Mouse (Mus musculus) limb, embryonic 15.5 days (tissue): ENCODE measurements around the gene Jak1. TPM values are rescaled to one million over a fixed set of nuclear protein-coding genes. Genes with fewer than 3 reads are reported as not detected.

Experiments
- ATAC-seq: fragments of 200-750 bp; cut with Nextera tagmentation; 2 replicates; pipeline ENCODE4 v1.8.0; 2017; ENCODE audit warnings: low read depth, moderate TSS enrichment; ENCODE audit not compliant: insufficient number of reproducible peaks, low FRiP score, low TSS enrichment
- H3K27ac ChIP-seq: fragments of 300-500 bp; sonication (generic); 2 replicates; pipeline ENCODE4 v1.5.1; 2015; ENCODE audit warnings: moderate library complexity, mild to moderate bottlenecking, inconsistent platforms
- H3K27me3 ChIP-seq: fragments of 300-500 bp; sonication (generic); 2 replicates; pipeline ENCODE4 v1.6.1; 2015; ENCODE audit warnings: inconsistent platforms
- H3K36me3 ChIP-seq: fragments of 300-500 bp; sonication (generic); 2 replicates; pipeline ENCODE4 v1.6.1; 2015; ENCODE audit warnings: inconsistent platforms
- H3K4me1 ChIP-seq: fragments of 300-500 bp; sonication (generic); 2 replicates; pipeline ENCODE4 v1.6.1; 2015; ENCODE audit warnings: inconsistent platforms
- H3K4me2 ChIP-seq: fragments of 300-500 bp; sonication (generic); 2 replicates; pipeline ENCODE4 v1.6.1; 2015; ENCODE audit warnings: mild to moderate bottlenecking, inconsistent platforms
- H3K4me3 ChIP-seq: fragments of 300-500 bp; sonication (generic); 2 replicates; pipeline ENCODE4 v1.5.1; 2015; ENCODE audit warnings: mild to moderate bottlenecking, inconsistent platforms
- H3K9ac ChIP-seq: fragments of 300-500 bp; sonication (generic); 2 replicates; pipeline ENCODE4 v1.6.1; 2015; ENCODE audit warnings: inconsistent platforms
- H3K9me3 ChIP-seq: fragments of 300-500 bp; sonication (generic); 2 replicates; pipeline ENCODE4 v1.6.1; 2016; ENCODE audit warnings: inconsistent platforms
- WGBS: fragments of 180-500 bp; shearing (Covaris S2); methylation state at CpG from one replicate; pipeline ENCODE4 v1.1.7; 2015; 5-methylcytosine and 5-hydroxymethylcytosine counted together
- polyA plus RNA-seq: library from polyadenylated mRNA; unstranded; fragments of >200 nt; fragmentation: Nextera tagmentation; extraction: Ambion mirVana; gene quantifications from 2 replicates; pipeline ENCODE4 v1.2.1, GENCODE M21; 2015

Jak1 gene
- polyA plus RNA-seq, 1 experiment from 2014 or later, result 99.9 TPM

GRCm38 (mm10) chr4:101199433-101200081, 65.5 kb downstream of the Jak1 start:
- no peak overlapping the region for H3K27ac ChIP-seq
- H3K9me3 ChIP-seq, result no peaks in the 10 kb centered on the region
- no peaks in the 10 kb centered on the region for H3K27me3 ChIP-seq
- H3K36me3 ChIP-seq, result no peaks in the 10 kb centered on the region
- H3K4me3 ChIP-seq, result no peak overlapping the region
- WGBS, result 90% methylated on average over 8 of the region's 8 CpGs
- no peak overlapping the region for H3K4me2 ChIP-seq
- no peak for ATAC-seq
- H3K4me1 ChIP-seq, result peaks cover 12% of the 10 kb centered on the region
- H3K9ac ChIP-seq, result no peak overlapping the region

GRCm38 (mm10) chr4:101198333-101198732, 66.7 kb downstream of the Jak1 start:
- no peak overlapping the region for H3K4me3 ChIP-seq
- no peaks in the 10 kb centered on the region for H3K9me3 ChIP-seq
- H3K27ac ChIP-seq, result no peak overlapping the region
- H3K4me1 ChIP-seq, result peaks cover 12% of the 10 kb centered on the region
- H3K9ac ChIP-seq, result no peak overlapping the region
- no peaks in the 10 kb centered on the region for H3K27me3 ChIP-seq
- ATAC-seq, result no peak
- H3K36me3 ChIP-seq, result no peaks in the 10 kb centered on the region
- 47% methylated on average over 2 of the region's 2 CpGs for WGBS
- no peak overlapping the region for H3K4me2 ChIP-seq

- Histone ChIP-seq H3K36me3 (no peaks in the 10 kb centered on the region), H3K9ac (no peak overlapping the region), H3K4me3 (no peak overlapping the region), H3K9me3 (no peaks in the 10 kb centered on the region), H3K4me1 (peaks cover 12% of the 10 kb centered on the region), H3K27me3 (no peaks in the 10 kb centered on the region), H3K27ac (no peak overlapping the region), H3K4me2 (no peak overlapping the region)
- no peak for ATAC-seq
- 34% methylated on average over 9 of the region's 9 CpGs for WGBS
Observed at GRCm38 (mm10) chr4:101197421-101198170, 67.5 kb downstream of the Jak1 start.

GRCm38 (mm10) chr4:101196407-101196806, 68.7 kb downstream of the Jak1 start:
- Histone ChIP-seq H3K27ac (no peak overlapping the region), H3K36me3 (0 out of 2 replicates have a peak, but pooled peaks cover 5% of the 10 kb centered on the region), H3K9me3 (no peaks in the 10 kb centered on the region), H3K27me3 (no peaks in the 10 kb centered on the region), H3K4me2 (no peak overlapping the region), H3K4me1 (peaks cover 12% of the 10 kb centered on the region), H3K4me3 (no peak overlapping the region), H3K9ac (no peak overlapping the region)
- WGBS, result 88% methylated on average over 2 of the region's 2 CpGs
- ATAC-seq, result no peak

GRCm38 (mm10) chr4:101194170-101194569, 70.9 kb downstream of the Jak1 start:
- 80% methylated on average over 1 of the region's 1 CpGs for WGBS
- no peak overlapping the region for H3K9ac ChIP-seq
- peaks cover 17% of the 10 kb centered on the region; the same call in 1 of the 2 replicates for H3K36me3 ChIP-seq
- no peaks in the 10 kb centered on the region for H3K9me3 ChIP-seq
- H3K4me1 ChIP-seq, result peaks cover 12% of the 10 kb centered on the region
- H3K4me2 ChIP-seq, result no peak overlapping the region
- no peaks in the 10 kb centered on the region for H3K27me3 ChIP-seq
- H3K4me3 ChIP-seq, result no peak overlapping the region
- no peak for ATAC-seq
- no peak overlapping the region for H3K27ac ChIP-seq

- peaks cover 27% of the 10 kb centered on the region for H3K36me3 ChIP-seq
- H3K4me3 ChIP-seq, result no peak overlapping the region
- 93% methylated on average over 5 of the region's 5 CpGs for WGBS
- no peak overlapping the region for H3K4me2 ChIP-seq
- H3K9me3 ChIP-seq, result no peaks in the 10 kb centered on the region
- H3K27ac ChIP-seq, result no peak overlapping the region
- H3K9ac ChIP-seq, result no peak overlapping the region
- ATAC-seq, result no peak
- H3K27me3 ChIP-seq, result no peaks in the 10 kb centered on the region
- H3K4me1 ChIP-seq, result peaks cover under 1% of the 10 kb centered on the region
Observed at GRCm38 (mm10) chr4:101192241-101192976, 72.7 kb downstream of the Jak1 start.

- 64% methylated on average over 4 of the region's 4 CpGs for WGBS
- peaks cover 47% of the 10 kb centered on the region for H3K36me3 ChIP-seq
- no peak for ATAC-seq
Observed at GRCm38 (mm10) chr4:101187381-101187780, 77.7 kb downstream of the Jak1 start.

GRCm38 (mm10) chr4:101186591-101186990, 78.5 kb downstream of the Jak1 start:
- no peak for ATAC-seq
- no peaks in the 10 kb centered on the region for H3K9me3 ChIP-seq
- no peaks in the 10 kb centered on the region for H3K27me3 ChIP-seq
- H3K9ac ChIP-seq, result no peak overlapping the region
- H3K4me3 ChIP-seq, result no peak overlapping the region
- H3K4me1 ChIP-seq, result no peaks in the 10 kb centered on the region
- no peak overlapping the region for H3K27ac ChIP-seq
- no peak overlapping the region for H3K4me2 ChIP-seq
- H3K36me3 ChIP-seq, result peaks cover 51% of the 10 kb centered on the region
- 79% methylated on average over 5 of the region's 5 CpGs for WGBS

More at GRCm38 (mm10) chr4:101187381-101187780, 77.7 kb downstream of the Jak1 start:
- Histone ChIP-seq H3K9ac (no peak overlapping the region), H3K27ac (no peak overlapping the region), H3K4me3 (no peak overlapping the region), H3K4me1 (no peaks in the 10 kb centered on the region), H3K9me3 (no peaks in the 10 kb centered on the region), H3K4me2 (no peak overlapping the region), H3K27me3 (no peaks in the 10 kb centered on the region)

- WGBS, result 63% methylated on average over 3 of the region's 3 CpGs
- ATAC-seq, result no peak
Observed at GRCm38 (mm10) chr4:101185216-101185615, 79.9 kb downstream of the Jak1 start.

GRCm38 (mm10) chr4:101182603-101183011, 82.5 kb downstream of the Jak1 start:
- Histone ChIP-seq H3K4me3 (no peak overlapping the region), H3K9ac (no peak overlapping the region), H3K4me1 (no peaks in the 10 kb centered on the region), H3K27me3 (no peaks in the 10 kb centered on the region), H3K27ac (no peak overlapping the region), H3K36me3 (peaks cover 51% of the 10 kb centered on the region), H3K4me2 (no peak overlapping the region), H3K9me3 (no peaks in the 10 kb centered on the region)
- ATAC-seq, result no peak
- 61% methylated on average over 9 of the region's 9 CpGs for WGBS

More at GRCm38 (mm10) chr4:101185216-101185615, 79.9 kb downstream of the Jak1 start:
- Histone ChIP-seq H3K9ac (no peak overlapping the region), H3K36me3 (peaks cover 50% of the 10 kb centered on the region), H3K4me2 (no peak overlapping the region), H3K27ac (no peak overlapping the region), H3K4me1 (no peaks in the 10 kb centered on the region), H3K9me3 (no peaks in the 10 kb centered on the region), H3K27me3 (no peaks in the 10 kb centered on the region), H3K4me3 (no peak overlapping the region)

GRCm38 (mm10) chr4:101180681-101181080, 84.4 kb downstream of the Jak1 start:
- peaks cover 63% of the 10 kb centered on the region for H3K36me3 ChIP-seq
- no peaks in the 10 kb centered on the region for H3K27me3 ChIP-seq
- H3K4me3 ChIP-seq, result no peak overlapping the region
- no peaks in the 10 kb centered on the region for H3K9me3 ChIP-seq
- no peak overlapping the region for H3K4me2 ChIP-seq
- H3K27ac ChIP-seq, result no peak overlapping the region
- no peaks in the 10 kb centered on the region for H3K4me1 ChIP-seq
- no peak overlapping the region for H3K9ac ChIP-seq
- 67% methylated on average over 5 of the region's 5 CpGs for WGBS
- no peak for ATAC-seq

- no peak overlapping the region for H3K27ac ChIP-seq
- no peaks in the 10 kb centered on the region for H3K9me3 ChIP-seq
- 78% methylated on average over 6 of the region's 6 CpGs for WGBS
- H3K27me3 ChIP-seq, result no peaks in the 10 kb centered on the region
- H3K36me3 ChIP-seq, result peaks cover 69% of the 10 kb centered on the region
- no peaks in the 10 kb centered on the region for H3K4me1 ChIP-seq
- no peak overlapping the region for H3K4me2 ChIP-seq
- H3K9ac ChIP-seq, result no peak overlapping the region
- ATAC-seq, result no peak
- no peak overlapping the region for H3K4me3 ChIP-seq
Observed at GRCm38 (mm10) chr4:101179836-101180235, 85.2 kb downstream of the Jak1 start.
